Mouse (Mus musculus): ENCODE results near the gene Rab27a.

- TF ChIP-seq POLR2A (IDR thresholded peaks at IDR 0.05; ENCODE audit: insufficient read depth, low read depth, low read length), result no peak
- no peak for TF ChIP-seq CTCF (IDR thresholded peaks at IDR 0.05)
- TF ChIP-seq EP300 (IDR thresholded peaks at IDR 0.05; ENCODE audit: insufficient read depth, low read depth, low read length), result no peak
Measured at GRCm38 (mm10) chr9:73085845-73086244, 41.2 kb downstream of the Rab27a start.

Data from heart, adult 2 months (tissue).